Mouse (Mus musculus) heart, adult 9 months (tissue): Measurements from ENCODE around the gene Lrp6.

Source experiments
- DNase-seq, 2 experiments: peaks; one replicate each; pipeline ENCODE4 v3.0.0; 2022; ENCODE audit warnings: low spot score in 2 of 2

The Lrp6 gene

DNA sequence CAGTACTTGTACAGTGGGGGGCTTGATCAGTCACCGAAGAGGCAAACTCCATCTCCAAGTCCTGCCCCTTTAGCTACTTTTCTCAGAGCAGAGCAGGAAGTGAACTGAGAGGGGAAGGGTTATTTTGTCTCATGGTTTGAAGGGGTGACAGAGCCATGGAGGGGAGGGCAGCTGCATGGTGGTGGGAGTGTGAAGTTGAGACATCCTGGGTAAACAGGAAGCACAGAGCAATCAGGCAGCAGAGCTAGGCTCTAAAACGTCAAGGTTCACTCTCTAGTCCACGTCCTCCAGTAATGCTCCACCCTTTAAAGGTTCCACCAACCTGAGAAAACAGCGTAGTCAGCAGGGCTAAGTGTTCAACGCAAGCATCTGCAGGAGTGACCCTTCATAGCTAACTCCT, 129.8 kb downstream of the Lrp6 start:
- DNase-seq, result no peak

DNA sequence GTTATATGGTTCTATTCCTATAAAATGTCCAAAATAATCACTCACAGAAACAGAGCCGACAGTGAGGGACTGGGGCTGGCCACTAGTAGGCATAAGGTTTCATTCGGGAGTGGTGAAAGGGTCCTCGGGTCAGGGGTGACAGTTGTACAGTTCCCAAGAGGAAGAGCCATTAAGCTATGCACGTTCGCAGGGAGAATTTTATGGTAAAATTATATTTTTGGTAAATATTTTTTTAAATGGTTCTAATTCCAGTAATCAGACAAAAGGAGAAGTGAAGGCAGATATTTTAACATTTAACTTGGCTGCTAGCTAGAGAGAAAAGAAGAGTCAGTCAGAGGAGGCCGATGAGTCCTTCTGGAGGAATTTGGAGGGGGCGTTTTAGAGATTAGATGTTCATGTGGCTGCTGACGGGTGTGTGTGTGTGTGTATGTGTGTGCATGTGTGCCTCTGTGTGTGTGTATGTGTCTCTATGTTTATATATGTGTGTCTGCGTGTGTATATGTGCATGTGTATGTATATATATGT, 131.8 kb downstream of the Lrp6 start:
- DNase-seq, result no peak

GRCm38 (mm10) chr6:134434044-134434443, 132.7 kb downstream of the Lrp6 start:
- peak; percentile 61 to 62 for DNase-seq

DNA sequence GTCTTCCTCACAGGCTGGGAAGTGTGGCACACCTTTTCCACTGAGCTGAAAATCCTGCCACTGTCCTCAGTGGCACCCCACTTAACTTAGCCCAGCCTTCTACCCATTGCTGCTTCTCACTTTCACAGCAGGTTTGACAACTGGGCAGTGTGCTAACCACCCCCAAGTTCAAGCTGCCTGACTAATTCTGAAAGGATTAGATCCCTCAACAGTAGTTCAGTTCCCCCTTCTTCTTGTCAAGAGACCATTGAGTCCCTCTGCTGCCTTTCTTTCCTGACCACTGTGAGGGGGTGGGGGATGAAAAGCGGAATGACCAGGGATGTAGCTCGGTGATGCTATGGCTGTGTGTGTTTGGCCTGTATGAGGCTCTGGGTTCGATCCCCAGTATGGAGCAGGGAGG, 133.5 kb downstream of the Lrp6 start:
- no peak for DNase-seq

DNA sequence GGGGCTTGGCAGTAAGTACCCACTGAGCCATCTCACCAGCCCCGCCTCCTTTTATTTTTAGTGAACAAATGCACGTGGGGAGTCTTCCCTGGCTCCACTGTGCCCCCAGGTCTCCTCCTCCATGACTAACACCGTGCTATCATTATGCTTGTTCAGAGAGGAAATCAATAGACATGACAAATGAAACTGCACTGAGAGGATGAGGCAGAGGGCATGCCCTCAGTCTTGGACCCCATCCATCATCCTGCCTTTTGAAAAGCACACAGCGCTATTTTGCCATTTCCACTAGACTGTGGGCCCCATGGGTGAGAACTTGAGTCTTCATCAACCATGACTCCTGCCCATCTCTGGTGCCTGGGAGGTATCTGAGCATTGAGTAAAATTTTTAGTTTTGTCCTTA, 135.2 kb downstream of the Lrp6 start:
- DNase-seq, result no peak

DNA sequence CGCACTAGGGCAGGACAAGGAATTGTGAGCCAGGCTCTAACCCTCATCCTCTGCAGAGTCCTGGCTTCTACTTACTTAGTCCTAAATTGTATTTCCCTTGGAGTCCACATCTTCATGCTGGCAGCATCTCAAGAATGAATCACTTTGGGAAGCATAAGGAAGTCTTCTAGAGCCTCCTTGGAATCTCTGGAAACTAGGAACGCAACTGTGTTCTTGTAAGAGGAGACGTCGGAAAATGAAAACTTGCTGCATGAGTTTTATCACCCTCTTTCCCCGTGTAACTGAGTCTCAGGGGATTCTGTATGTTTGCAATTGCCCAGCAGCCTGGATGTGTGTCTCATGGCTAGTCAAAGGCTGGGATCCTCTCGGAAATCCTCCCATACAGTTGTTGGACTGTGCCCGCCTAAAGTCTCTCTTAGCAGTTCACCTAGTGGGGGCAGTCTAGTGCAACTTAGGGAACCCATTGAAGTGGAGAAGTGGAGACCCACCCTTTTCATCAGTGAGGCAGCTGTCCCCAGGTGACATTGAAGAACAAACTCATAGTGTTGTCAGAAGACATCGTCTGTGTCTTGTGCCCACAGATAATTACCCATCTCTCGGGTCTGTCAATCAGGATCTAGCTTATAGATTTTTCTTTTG, 136.5 kb downstream of the Lrp6 start:
- peak; percentile 69 to 71 for DNase-seq

DNA sequence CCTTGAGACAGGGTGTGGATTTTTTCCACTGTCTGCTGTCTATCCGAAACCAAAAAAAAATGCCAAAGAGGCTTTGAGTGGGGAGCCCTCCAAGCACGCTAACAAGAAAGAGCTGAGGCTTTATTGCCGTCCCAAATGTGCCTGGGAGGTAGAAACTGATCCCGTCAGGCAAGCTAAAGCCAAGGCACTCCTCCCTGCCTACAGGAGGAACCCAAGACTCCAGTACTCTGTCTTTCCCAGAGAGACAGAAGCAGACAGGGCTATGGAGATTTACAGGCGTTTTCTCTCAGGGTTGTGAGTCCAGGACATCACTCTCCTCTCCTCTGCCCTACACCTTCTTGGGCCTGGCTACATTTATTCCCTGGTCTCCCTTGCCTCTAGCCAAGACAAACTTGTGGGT, 138.3 kb downstream of the Lrp6 start:
- DNase-seq, result no peak

DNA sequence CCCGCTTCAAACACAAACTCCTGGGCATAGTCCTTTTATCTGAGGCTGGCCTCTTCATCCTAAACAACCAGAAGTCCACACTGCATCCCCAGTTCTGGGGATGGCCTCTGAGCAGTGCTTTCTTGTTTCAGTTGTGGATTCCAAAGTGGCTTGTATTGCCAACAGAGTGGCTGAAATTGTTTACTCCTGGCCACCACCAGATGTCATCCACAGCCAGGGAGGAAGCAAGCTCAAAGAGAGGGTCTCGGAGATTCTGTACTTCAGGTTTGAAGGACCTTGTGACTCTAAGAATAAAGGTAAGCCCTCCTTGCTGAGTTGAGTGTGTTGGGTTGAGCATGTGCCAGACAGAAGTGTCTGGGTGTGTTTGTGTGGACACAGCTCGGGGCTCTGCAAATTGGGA, 139.6 kb downstream of the Lrp6 start:
- no peak for DNase-seq

DNA sequence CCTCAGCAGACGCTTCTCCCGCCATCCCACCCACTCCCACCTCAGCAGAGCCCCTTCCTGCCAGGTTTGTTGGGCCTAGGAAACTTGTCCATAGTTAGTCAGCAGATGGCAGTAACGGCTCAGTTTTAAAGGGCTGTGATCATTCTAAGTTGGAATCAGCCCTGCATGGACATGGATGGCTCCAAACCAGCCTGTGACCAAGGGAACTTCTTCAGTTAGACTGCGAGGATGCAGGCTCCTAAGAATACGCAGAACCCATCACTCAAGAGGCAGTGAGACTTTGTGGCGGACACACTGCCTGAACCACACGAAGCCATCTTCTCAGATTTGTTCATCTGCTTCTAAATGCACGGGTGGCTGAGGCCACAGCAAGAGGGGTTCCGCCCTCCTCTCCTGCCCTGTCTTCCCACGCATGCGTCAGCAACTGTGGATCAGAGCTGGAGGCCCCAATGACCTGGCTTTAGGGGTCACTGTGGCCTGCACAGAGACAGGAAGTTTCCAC, 141.5 kb downstream of the Lrp6 start:
- peak; percentile 83 to 85 for DNase-seq

GRCm38 (mm10) chr6:134421921-134422320, 144.8 kb downstream of the Lrp6 start:
- no peak for DNase-seq

GRCm38 (mm10) chr6:134420375-134420774, 146.4 kb downstream of the Lrp6 start:
- DNase-seq, result no peak

- DNase-seq, result no peak
Measured at GRCm38 (mm10) chr6:134417886-134418285, 148.9 kb downstream of the Lrp6 start.

GRCm38 (mm10) chr6:134416556-134417105, 150.1 kb downstream of the Lrp6 start:
- DNase-seq, result no peak

- DNase-seq, result no peak
Measured at GRCm38 (mm10) chr6:134414532-134414883, 152.3 kb downstream of the Lrp6 start.

- no peak for DNase-seq
Measured at GRCm38 (mm10) chr6:134413706-134414531, 152.8 kb downstream of the Lrp6 start.

DNA sequence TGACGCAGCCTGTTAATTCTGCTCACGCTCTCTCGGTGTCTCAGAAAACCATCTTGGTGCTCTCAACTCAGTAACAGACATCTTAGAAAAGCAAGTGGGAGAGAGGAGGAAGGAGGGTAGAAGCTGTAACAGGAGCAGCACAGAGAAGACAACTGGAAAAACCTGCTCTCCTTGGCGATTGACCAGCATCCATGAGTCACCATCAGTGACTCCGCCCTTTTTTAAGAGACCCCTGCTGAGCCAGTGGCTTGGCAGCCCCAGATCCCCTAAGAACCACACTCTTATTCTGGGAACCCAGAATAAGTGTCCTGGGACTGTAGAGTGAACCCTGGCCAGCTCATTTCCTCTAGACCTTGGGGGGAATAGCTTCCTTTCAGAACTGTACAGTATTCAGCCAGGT, 159.5 kb downstream of the Lrp6 start:
- DNase-seq, result no peak

GRCm38 (mm10) chr6:134403684-134404070, 163.1 kb downstream of the Lrp6 start:
- DNase-seq, result no peak

DNA sequence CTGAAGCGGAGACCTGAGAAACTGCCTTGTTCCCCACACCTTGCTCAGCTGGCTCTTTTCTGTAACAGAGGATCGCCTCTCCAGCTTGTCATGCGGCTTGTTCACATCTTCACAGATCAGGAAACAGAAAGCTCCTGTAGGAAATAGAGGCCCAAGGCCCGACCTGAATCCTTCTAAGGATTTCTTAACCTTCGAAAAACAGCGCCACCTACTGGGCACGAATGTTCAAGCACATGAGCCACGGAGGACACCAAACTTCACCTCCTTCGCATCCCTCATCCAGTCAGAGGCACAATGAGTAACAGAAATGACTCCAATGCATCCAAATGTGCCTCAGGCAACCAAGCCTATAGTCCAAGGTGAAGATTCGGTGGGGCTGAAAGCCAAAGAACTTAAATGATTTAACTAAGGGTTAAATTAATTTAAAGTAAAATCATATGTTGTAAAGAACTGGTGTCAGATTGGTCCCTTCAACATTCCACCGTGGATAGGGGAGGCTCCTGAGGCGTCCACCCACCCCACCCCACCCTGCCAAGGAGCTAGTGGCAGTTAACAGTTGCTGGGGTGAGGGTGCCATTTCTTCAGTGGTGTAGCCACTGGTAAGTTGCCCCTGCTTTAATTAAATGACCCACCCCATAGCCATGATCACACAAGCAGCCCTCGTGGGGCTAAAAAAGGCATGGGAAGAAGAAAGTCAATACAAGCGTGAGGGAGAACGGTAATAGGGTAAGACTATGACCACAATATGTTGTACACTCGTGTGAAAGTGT, 163.7 kb downstream of the Lrp6 start:
- DNase-seq, result peak in 1 of 2 experiments; percentile 18
